Mouse (Mus musculus): ENCODE results near the gene Fars2. TPM values are rescaled to one million over a fixed set of nuclear protein-coding genes. Genes with fewer than 3 reads are reported as not detected.

Gene Fars2
- polyA plus RNA-seq, 1 experiment from 2014 or later, result 42.7 TPM

DNA sequence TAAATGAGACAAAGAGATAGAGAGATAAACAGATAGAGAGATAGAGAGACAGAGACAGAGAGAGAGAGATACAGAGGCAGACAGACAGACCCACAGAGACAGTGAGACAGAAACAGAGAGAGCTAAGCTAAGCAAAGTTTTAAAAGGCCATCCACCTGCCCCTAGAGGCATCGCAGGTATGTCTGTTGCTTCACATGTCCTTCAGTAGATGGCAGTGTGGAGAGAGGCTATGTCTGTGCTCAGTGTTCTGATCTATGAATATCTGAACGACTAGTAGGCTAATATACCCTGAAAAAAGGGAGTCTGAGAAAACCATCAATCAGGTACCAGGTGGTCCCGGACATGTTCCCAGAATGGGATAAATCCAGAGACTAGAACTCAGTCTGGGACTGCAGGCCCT is 537.0 kb downstream of the Fars2 start:
- Histone ChIP-seq H3K27ac (ENCODE audit: low read depth, low read length) (no peak overlapping the region), H3K4me1 (ENCODE audit: control insufficient read depth, insufficient read depth, low read length) (no peaks in the 10 kb centered on the region), H3K27me3 (ENCODE audit: control insufficient read depth, insufficient read depth, low read length) (no peaks in the 10 kb centered on the region), H3K4me3 (ENCODE audit: low read depth, low read length) (no peak overlapping the region), H3K4me2 (no peak overlapping the region), H3K9me3 (replicated peaks; ENCODE audit: control insufficient read depth, low read length) (no peaks in the 10 kb centered on the region), H3K36me3 (ENCODE audit: control insufficient read depth, insufficient read depth, low read length) (no peaks in the 10 kb centered on the region), H3K9ac (ENCODE audit: low read depth, low read length) (no peak overlapping the region)
- ATAC-seq (replicated peaks; ENCODE audit: insufficient number of reproducible peaks, low FRiP score, low TSS enrichment), result no peak
- 66% methylated on average over 3 of the region's 3 CpGs for WGBS (ENCODE audit: insufficient replicate concordance)

DNA sequence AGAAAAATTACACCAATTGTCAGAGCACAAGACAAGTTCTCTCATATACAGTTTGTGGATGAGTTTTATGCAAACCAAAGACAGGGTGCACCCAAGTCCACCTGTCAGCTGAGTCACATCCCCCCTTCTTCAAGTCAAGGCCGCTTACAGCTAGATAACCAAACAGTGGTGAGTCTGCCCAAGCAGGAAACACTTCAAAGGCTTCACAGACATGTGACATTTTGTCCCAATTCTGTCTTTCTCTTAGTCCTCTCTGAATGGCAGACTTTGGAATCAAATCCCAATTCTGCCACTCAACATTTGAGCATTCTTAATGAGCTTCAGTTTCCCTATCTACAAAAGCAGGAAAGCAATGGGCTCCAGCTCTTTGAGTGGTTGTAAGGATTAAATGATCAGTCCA is 562.1 kb downstream of the Fars2 start:
- no peak for ATAC-seq (replicated peaks; ENCODE audit: insufficient number of reproducible peaks, low FRiP score, low TSS enrichment)
- Histone ChIP-seq H3K4me1 (ENCODE audit: control insufficient read depth, insufficient read depth, low read length) (no peaks in the 10 kb centered on the region), H3K36me3 (ENCODE audit: control insufficient read depth, insufficient read depth, low read length) (no peaks in the 10 kb centered on the region), H3K9ac (ENCODE audit: low read depth, low read length) (no peak overlapping the region), H3K27me3 (ENCODE audit: control insufficient read depth, insufficient read depth, low read length) (no peaks in the 10 kb centered on the region), H3K9me3 (replicated peaks; ENCODE audit: control insufficient read depth, low read length) (no peaks in the 10 kb centered on the region), H3K4me3 (ENCODE audit: low read depth, low read length) (no peak overlapping the region), H3K4me2 (no peak overlapping the region), H3K27ac (ENCODE audit: low read depth, low read length) (no peak overlapping the region)
- 54% methylated on average over 1 of the region's 1 CpGs for WGBS (ENCODE audit: insufficient replicate concordance)

DNA sequence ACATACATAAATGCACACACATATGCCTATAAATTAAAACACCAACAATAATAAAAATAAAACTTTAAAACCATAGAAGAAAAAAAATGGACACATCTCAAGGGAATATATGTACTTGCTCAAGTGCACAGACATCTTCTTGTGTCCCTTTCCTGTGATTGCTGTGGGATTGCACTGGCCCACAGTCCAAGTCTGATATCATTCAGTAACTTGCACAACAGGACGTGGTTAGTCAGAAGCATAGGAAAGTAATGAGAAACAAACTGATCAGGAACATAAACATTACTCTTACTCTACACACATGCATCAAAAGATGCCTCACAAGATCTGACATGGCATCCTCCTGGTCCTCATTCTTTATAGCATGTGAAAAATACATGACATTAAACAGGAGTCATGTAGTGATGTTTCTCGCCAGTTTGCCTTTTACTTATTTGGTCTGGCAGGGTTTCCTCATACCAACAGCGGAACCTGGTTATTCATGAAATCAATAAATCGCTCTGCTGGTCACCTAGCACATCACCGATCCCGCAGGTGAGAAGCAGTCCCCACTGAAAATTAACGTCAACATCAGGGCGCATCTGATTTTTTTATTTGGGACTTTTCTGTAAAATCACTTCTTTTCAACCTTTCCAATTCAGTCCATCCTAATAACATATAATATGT is 563.6 kb downstream of the Fars2 start:
- no peaks in the 10 kb centered on the region for H3K36me3 ChIP-seq (ENCODE audit: control insufficient read depth, insufficient read depth, low read length)
- no peak for ATAC-seq (replicated peaks; ENCODE audit: insufficient number of reproducible peaks, low FRiP score, low TSS enrichment)
- WGBS (ENCODE audit: insufficient replicate concordance), result 83% methylated on average over 8 of the region's 8 CpGs
- H3K4me1 ChIP-seq (ENCODE audit: control insufficient read depth, insufficient read depth, low read length), result no peaks in the 10 kb centered on the region
- H3K4me3 ChIP-seq (ENCODE audit: low read depth, low read length), result no peak overlapping the region
- no peak overlapping the region for H3K4me2 ChIP-seq
- no peaks in the 10 kb centered on the region for H3K9me3 ChIP-seq (replicated peaks; ENCODE audit: control insufficient read depth, low read length)
- H3K9ac ChIP-seq (ENCODE audit: low read depth, low read length), result no peak overlapping the region
- no peak overlapping the region for H3K27ac ChIP-seq (ENCODE audit: low read depth, low read length)
- no peaks in the 10 kb centered on the region for H3K27me3 ChIP-seq (ENCODE audit: control insufficient read depth, insufficient read depth, low read length)

DNA sequence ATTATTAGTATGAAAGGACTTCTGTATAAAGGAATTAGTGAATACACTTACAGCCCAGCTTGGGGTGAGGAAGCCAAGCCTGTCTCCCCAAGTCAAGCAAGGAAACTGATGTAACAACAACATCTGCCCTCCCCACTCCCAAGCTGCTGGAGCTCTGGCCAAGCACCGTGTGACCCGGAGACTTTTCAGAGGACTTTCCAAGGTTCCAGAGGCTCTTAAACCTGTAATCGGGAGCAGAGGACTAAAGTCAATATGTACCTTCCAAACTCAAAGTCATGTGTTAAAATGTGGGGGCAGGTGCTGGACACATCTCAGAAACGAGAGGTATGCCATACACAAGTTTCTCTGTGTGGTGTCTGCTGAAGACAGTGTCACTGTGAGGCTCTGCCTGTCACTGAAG is 566.4 kb downstream of the Fars2 start:
- no peak overlapping the region for H3K27ac ChIP-seq (ENCODE audit: low read depth, low read length)
- H3K9me3 ChIP-seq (replicated peaks; ENCODE audit: control insufficient read depth, low read length), result no peaks in the 10 kb centered on the region
- 66% methylated on average over 4 of the region's 4 CpGs for WGBS (ENCODE audit: insufficient replicate concordance)
- ATAC-seq (replicated peaks; ENCODE audit: insufficient number of reproducible peaks, low FRiP score, low TSS enrichment), result no peak
- H3K36me3 ChIP-seq (ENCODE audit: control insufficient read depth, insufficient read depth, low read length), result no peaks in the 10 kb centered on the region
- H3K9ac ChIP-seq (ENCODE audit: low read depth, low read length), result no peak overlapping the region
- no peak overlapping the region for H3K4me3 ChIP-seq (ENCODE audit: low read depth, low read length)
- no peaks in the 10 kb centered on the region for H3K27me3 ChIP-seq (ENCODE audit: control insufficient read depth, insufficient read depth, low read length)
- no peak overlapping the region for H3K4me2 ChIP-seq
- no peaks in the 10 kb centered on the region for H3K4me1 ChIP-seq (ENCODE audit: control insufficient read depth, insufficient read depth, low read length)

DNA sequence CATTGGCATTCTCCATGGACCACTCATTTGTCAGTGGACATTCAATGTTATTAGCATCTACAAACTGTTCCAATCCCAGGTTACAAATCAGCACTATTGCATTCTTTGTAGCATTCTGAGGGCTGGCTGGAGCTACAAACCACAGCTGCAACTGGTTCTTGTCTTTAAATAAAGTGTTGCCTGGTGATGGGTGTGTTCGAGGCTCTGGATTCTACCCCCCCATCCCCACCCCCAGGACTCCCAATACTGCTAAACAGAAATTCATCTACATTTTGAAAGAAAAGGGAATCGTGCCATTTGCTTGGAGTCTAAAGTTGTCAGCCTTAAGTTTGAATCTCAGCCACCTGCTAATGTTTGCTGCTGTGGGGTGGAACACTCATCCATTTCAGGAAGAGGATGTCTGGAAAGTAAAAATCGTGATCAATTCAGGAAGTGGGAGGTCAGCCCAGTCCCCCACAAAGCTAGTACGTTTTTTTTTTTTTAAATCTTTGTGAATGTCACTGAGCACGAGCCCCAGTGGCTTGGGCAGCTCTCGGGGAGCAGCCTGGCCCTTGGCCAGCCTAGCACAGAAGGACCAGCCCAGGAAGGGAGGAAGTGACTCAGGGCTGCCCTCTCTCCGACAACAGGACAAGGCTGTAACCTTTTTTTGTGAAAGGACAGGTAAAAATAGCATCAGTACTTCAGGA is 578.4 kb downstream of the Fars2 start:
- H3K9ac ChIP-seq (ENCODE audit: low read depth, low read length), result no peak overlapping the region
- H3K27me3 ChIP-seq (ENCODE audit: control insufficient read depth, insufficient read depth, low read length), result no peaks in the 10 kb centered on the region
- no peak overlapping the region for H3K4me2 ChIP-seq
- no peak overlapping the region for H3K4me3 ChIP-seq (ENCODE audit: low read depth, low read length)
- H3K4me1 ChIP-seq (ENCODE audit: control insufficient read depth, insufficient read depth, low read length), result no peaks in the 10 kb centered on the region
- 52% methylated on average over 7 of the region's 7 CpGs for WGBS (ENCODE audit: insufficient replicate concordance)
- no peaks in the 10 kb centered on the region for H3K9me3 ChIP-seq (replicated peaks; ENCODE audit: control insufficient read depth, low read length)
- H3K27ac ChIP-seq (ENCODE audit: low read depth, low read length), result no peak overlapping the region
- no peaks in the 10 kb centered on the region for H3K36me3 ChIP-seq (ENCODE audit: control insufficient read depth, insufficient read depth, low read length)
- ATAC-seq (replicated peaks; ENCODE audit: insufficient number of reproducible peaks, low FRiP score, low TSS enrichment), result no peak

DNA sequence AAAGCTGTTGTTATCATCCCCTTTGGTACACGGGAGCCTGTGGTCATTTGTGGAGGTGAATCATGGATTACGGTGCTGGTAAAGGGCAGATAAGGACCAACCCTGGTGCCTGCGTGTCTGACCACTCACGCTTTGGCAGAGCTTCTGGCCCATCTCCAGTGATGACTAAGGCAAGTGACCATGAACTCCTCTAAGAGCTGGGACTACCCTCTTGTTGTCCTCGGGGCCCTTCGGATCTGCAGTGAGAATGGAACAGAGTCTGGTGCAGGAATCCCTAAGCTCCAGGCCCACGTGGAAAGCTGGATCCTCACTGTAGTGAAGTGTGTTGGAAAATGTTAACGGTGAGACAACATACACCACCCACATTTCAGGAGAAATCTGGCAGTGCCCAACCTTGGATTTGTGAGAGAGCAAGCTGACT is 579.1 kb downstream of the Fars2 start:
- Histone ChIP-seq H3K4me1 (ENCODE audit: control insufficient read depth, insufficient read depth, low read length) (no peaks in the 10 kb centered on the region), H3K9me3 (replicated peaks; ENCODE audit: control insufficient read depth, low read length) (no peaks in the 10 kb centered on the region), H3K27me3 (ENCODE audit: control insufficient read depth, insufficient read depth, low read length) (no peaks in the 10 kb centered on the region), H3K9ac (ENCODE audit: low read depth, low read length) (no peak overlapping the region), H3K27ac (ENCODE audit: low read depth, low read length) (no peak overlapping the region), H3K4me2 (no peak overlapping the region), H3K36me3 (ENCODE audit: control insufficient read depth, insufficient read depth, low read length) (no peaks in the 10 kb centered on the region), H3K4me3 (ENCODE audit: low read depth, low read length) (no peak overlapping the region)
- 69% methylated on average over 8 of the region's 8 CpGs for WGBS (ENCODE audit: insufficient replicate concordance)
- no peak for ATAC-seq (replicated peaks; ENCODE audit: insufficient number of reproducible peaks, low FRiP score, low TSS enrichment)

DNA sequence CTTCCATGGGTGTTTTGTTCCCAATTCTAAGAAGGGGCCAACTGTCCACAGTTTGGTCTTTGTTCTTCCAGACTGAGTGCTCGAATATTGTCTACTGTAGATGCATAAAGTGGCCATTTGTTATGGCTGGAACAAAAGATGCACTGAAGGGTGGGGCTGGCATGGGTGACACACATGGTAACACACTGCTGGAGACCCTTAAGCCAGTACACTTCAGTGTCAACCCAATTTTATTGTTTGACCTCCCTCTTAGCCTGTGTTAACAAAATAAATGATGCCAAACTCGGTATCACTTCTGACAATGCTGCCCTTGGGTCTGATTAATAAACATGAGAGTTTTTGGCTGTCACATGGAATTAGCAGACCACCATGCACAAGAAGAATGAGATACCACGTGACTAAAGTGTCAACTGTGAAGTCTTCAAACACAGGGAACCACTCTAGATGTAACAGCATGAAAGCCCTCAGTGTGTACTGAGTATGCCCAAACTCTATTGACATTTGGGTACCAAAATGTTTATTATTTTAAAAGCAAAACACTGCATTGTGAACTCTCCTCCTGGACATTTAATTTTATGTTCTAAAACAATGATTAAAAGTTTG is 590.0 kb downstream of the Fars2 start:
- WGBS (ENCODE audit: insufficient replicate concordance), result 66% methylated on average over 3 of the region's 3 CpGs
- no peak overlapping the region for H3K27ac ChIP-seq (ENCODE audit: low read depth, low read length)
- H3K4me3 ChIP-seq (ENCODE audit: low read depth, low read length), result no peak overlapping the region
- H3K9ac ChIP-seq (ENCODE audit: low read depth, low read length), result no peak overlapping the region
- no peak overlapping the region for H3K4me2 ChIP-seq
- H3K27me3 ChIP-seq (ENCODE audit: control insufficient read depth, insufficient read depth, low read length), result no peaks in the 10 kb centered on the region
- no peak for ATAC-seq (replicated peaks; ENCODE audit: insufficient number of reproducible peaks, low FRiP score, low TSS enrichment)
- H3K36me3 ChIP-seq (ENCODE audit: control insufficient read depth, insufficient read depth, low read length), result no peaks in the 10 kb centered on the region
- H3K4me1 ChIP-seq (ENCODE audit: control insufficient read depth, insufficient read depth, low read length), result no peaks in the 10 kb centered on the region
- no peaks in the 10 kb centered on the region for H3K9me3 ChIP-seq (replicated peaks; ENCODE audit: control insufficient read depth, low read length)

DNA sequence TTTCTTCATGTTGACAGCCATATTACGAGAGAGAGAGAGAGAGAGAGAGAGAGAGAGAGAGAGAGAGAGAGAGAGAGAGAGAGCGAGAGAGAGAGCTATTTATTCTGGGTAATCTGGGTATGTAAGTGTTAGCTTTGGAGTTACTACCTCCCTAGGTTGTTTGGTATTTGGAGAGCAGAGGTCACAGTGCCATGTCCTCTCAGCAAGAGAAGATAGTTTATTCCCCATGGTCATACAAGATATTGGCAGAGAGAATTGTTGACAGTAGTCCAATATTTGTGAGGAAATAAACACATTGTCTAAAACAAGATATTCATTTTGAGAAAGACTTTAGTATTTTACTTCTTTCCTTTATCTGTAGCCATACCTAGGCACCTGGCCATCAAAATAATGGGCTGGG is 596.9 kb downstream of the Fars2 start:
- H3K9ac ChIP-seq (ENCODE audit: low read depth, low read length), result no peak overlapping the region
- H3K9me3 ChIP-seq (replicated peaks; ENCODE audit: control insufficient read depth, low read length), result no peaks in the 10 kb centered on the region
- H3K36me3 ChIP-seq (ENCODE audit: control insufficient read depth, insufficient read depth, low read length), result no peaks in the 10 kb centered on the region
- no peak overlapping the region for H3K4me2 ChIP-seq
- ATAC-seq (replicated peaks; ENCODE audit: insufficient number of reproducible peaks, low FRiP score, low TSS enrichment), result no peak
- H3K27ac ChIP-seq (ENCODE audit: low read depth, low read length), result no peak overlapping the region
- WGBS (ENCODE audit: insufficient replicate concordance), result 65% methylated on average over 2 of the region's 2 CpGs
- no peaks in the 10 kb centered on the region for H3K27me3 ChIP-seq (ENCODE audit: control insufficient read depth, insufficient read depth, low read length)
- no peaks in the 10 kb centered on the region for H3K4me1 ChIP-seq (ENCODE audit: control insufficient read depth, insufficient read depth, low read length)
- H3K4me3 ChIP-seq (ENCODE audit: low read depth, low read length), result no peak overlapping the region

Measured in heart, embryonic 11.5 days (tissue).